Mouse (Mus musculus): ENCODE results near the gene Arfgef3. TPM values are rescaled to one million over a fixed set of nuclear protein-coding genes. Genes with fewer than 3 reads are reported as not detected.
A peak's percentile ranks its signal among the peaks of the same experiment; 100 is the strongest.

Gene Arfgef3
- polyA plus RNA-seq (2016; fragmentation: Nextera tagmentation; extraction: Ambion mirVana): 0.16 and 0.49 TPM in 2 replicates

GRCm38 (mm10) chr10:18743286-18744142, at the start of gene Arfgef3:
Gene Arfgef3 (minus strand): TSS chr10:18743949.
- H3K27me3 ChIP-seq (ENCODE audit: insufficient read depth, poor library complexity, severe bottlenecking): peaks cover 37% of the 10 kb centered on the region; the same call in 1 of the 2 replicates
- WGBS: 4% methylated on average over 50 of the region's 50 CpGs
- H3K36me3 ChIP-seq: no peaks in the 10 kb centered on the region
- H3K27ac ChIP-seq: peak within 1 kb of the TSS; percentile 71
- peaks cover 9% of the 10 kb centered on the region; the same call in 1 of the 2 replicates for H3K4me1 ChIP-seq
- no peaks in the 10 kb centered on the region for H3K9me3 ChIP-seq
- peak within 1 kb of the TSS; percentile 70 for H3K4me3 ChIP-seq
- no peak for DNase-seq (ENCODE audit: low spot score)

GRCm38 (mm10) chr10:18790063-18790462, 46.3 kb upstream of the Arfgef3 start:
- Histone ChIP-seq H3K27ac (no peak overlapping the region), H3K4me1 (no peaks in the 10 kb centered on the region), H3K36me3 (no peaks in the 10 kb centered on the region), H3K27me3 (ENCODE audit: insufficient read depth, poor library complexity, severe bottlenecking) (no peaks in the 10 kb centered on the region), H3K9me3 (no peaks in the 10 kb centered on the region), H3K4me3 (no peak overlapping the region)
- 91% methylated on average over 4 of the region's 4 CpGs for WGBS
- DNase-seq (ENCODE audit: low spot score): no peak

GRCm38 (mm10) chr10:18788601-18789000, 44.9 kb upstream of the Arfgef3 start:
- no peaks in the 10 kb centered on the region for H3K9me3 ChIP-seq
- no peak for DNase-seq (ENCODE audit: low spot score)
- H3K4me3 ChIP-seq: no peak overlapping the region
- no peaks in the 10 kb centered on the region for H3K36me3 ChIP-seq
- no peaks in the 10 kb centered on the region for H3K4me1 ChIP-seq
- no peak overlapping the region for H3K27ac ChIP-seq
- no peaks in the 10 kb centered on the region for H3K27me3 ChIP-seq (ENCODE audit: insufficient read depth, poor library complexity, severe bottlenecking)
- 40% methylated on average over 1 of the region's 1 CpGs for WGBS

GRCm38 (mm10) chr10:18786693-18787092, 42.9 kb upstream of the Arfgef3 start, which contains the start of gene Gm4922:
Gene Gm4922 (minus strand): TSS chr10:18786793.
- H3K4me3 ChIP-seq: no peak within 1 kb of the TSS
- H3K36me3 ChIP-seq: no peaks in the 10 kb centered on the region
- no peaks in the 10 kb centered on the region for H3K4me1 ChIP-seq
- no peak within 1 kb of the TSS for H3K27ac ChIP-seq
- DNase-seq (ENCODE audit: low spot score): no peak
- no peaks in the 10 kb centered on the region for H3K9me3 ChIP-seq
- no peaks in the 10 kb centered on the region for H3K27me3 ChIP-seq (ENCODE audit: insufficient read depth, poor library complexity, severe bottlenecking)
- WGBS: 76% methylated on average over 1 of the region's 1 CpGs

DNA sequence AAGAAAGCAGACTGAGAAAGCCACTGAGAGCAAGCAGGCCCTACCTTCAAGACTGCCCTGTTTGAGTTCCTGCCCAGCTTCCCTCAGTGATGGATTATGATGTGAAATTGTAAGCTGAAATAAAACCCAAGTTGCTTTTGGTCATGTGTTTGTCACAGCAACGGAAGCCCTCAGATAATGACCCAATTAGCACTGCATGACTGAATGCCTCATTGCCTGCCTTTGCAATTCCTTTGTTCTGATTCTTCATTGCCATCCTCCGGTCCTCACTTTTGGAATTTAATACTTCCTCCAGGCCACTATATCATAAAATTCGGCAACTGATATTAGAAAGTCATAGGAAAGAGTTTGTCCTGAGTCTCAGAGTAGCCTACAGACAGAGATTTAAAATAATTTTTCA, 33.8 kb upstream of the Arfgef3 start:
- H3K36me3 ChIP-seq: no peaks in the 10 kb centered on the region
- H3K27me3 ChIP-seq (ENCODE audit: insufficient read depth, poor library complexity, severe bottlenecking): no peaks in the 10 kb centered on the region
- DNase-seq (ENCODE audit: low spot score): no peak
- no peak overlapping the region for H3K27ac ChIP-seq
- no peak overlapping the region for H3K4me3 ChIP-seq
- peaks cover 3% of the 10 kb centered on the region; the same call in 1 of the 2 replicates for H3K4me1 ChIP-seq
- WGBS: 76% methylated on average over 3 of the region's 3 CpGs
- no peaks in the 10 kb centered on the region for H3K9me3 ChIP-seq

DNA sequence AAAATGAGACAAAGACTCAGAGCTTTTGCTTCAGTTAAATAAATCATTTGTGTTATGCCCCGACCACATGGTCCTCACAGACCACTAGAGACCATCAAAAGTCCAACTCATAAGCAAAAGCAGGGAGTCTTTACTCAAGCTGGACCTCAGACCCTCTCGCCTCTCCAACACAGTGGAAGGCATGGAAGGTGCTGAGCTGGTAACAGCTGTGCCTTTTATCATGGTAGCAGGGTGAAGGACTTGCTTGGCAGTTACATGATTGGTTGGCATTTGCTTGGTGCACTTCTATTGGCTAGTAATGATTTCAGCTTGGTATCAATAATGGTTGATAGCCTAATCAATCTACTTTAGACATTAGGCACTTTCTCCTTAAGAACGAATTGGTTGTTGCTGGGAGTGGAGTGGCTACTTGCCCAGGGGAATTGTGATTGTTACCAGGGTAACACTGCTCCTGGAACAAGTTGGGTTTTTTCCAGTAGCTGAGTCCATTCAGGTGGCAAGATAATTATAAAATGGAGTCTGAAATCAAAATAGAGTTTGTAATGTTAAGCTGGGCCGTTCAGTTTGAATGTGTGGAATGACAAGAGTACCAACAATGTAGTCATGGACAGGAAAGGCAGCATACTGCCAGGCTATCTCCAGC, 28.9 kb upstream of the Arfgef3 start:
- H3K27ac ChIP-seq: no peak overlapping the region
- H3K9me3 ChIP-seq: no peaks in the 10 kb centered on the region
- H3K4me3 ChIP-seq: no peak overlapping the region
- 65% methylated on average over 4 of the region's 4 CpGs for WGBS
- no peaks in the 10 kb centered on the region for H3K27me3 ChIP-seq (ENCODE audit: insufficient read depth, poor library complexity, severe bottlenecking)
- DNase-seq (ENCODE audit: low spot score): no peak
- no peaks in the 10 kb centered on the region for H3K36me3 ChIP-seq
- peaks cover 3% of the 10 kb centered on the region; the same call in 1 of the 2 replicates for H3K4me1 ChIP-seq

- no peak overlapping the region for H3K4me3 ChIP-seq
- no peaks in the 10 kb centered on the region for H3K9me3 ChIP-seq
- H3K36me3 ChIP-seq: no peaks in the 10 kb centered on the region
- peaks cover 3% of the 10 kb centered on the region; the same call in 1 of the 2 replicates for H3K4me1 ChIP-seq
- H3K27me3 ChIP-seq (ENCODE audit: insufficient read depth, poor library complexity, severe bottlenecking): no peaks in the 10 kb centered on the region
- no peak overlapping the region for H3K27ac ChIP-seq
- WGBS: 45% methylated on average over 5 of the region's 5 CpGs
- DNase-seq (ENCODE audit: low spot score): no peak
Measured at GRCm38 (mm10) chr10:18769909-18770308, 26.2 kb upstream of the Arfgef3 start.

DNA sequence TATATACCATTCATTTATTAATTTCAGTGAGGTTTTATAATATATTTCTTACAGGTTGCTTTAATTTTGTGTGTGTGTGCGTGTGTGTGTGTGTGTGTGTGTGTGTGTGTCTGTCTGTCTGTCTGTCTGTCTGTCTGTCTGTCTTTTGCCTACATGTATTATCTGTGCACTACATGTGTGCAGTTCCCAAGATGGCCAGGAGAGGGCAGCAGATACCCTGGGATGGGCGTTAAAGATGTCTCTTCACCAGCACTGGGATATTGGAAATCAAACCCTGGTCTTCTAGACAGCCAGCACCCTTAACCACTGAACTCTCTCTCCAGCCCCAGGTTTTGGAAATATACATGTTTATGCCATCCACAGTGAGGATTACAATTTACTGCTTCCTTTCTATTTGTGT, 16.5 kb upstream of the Arfgef3 start:
- WGBS: 22% methylated on average over 2 of the region's 2 CpGs
- no peaks in the 10 kb centered on the region for H3K9me3 ChIP-seq
- DNase-seq (ENCODE audit: low spot score): no peak
- H3K36me3 ChIP-seq: no peaks in the 10 kb centered on the region
- H3K27ac ChIP-seq: no peak overlapping the region
- no peaks in the 10 kb centered on the region for H3K4me1 ChIP-seq
- no peaks in the 10 kb centered on the region for H3K27me3 ChIP-seq (ENCODE audit: insufficient read depth, poor library complexity, severe bottlenecking)
- H3K4me3 ChIP-seq: no peak overlapping the region

DNA sequence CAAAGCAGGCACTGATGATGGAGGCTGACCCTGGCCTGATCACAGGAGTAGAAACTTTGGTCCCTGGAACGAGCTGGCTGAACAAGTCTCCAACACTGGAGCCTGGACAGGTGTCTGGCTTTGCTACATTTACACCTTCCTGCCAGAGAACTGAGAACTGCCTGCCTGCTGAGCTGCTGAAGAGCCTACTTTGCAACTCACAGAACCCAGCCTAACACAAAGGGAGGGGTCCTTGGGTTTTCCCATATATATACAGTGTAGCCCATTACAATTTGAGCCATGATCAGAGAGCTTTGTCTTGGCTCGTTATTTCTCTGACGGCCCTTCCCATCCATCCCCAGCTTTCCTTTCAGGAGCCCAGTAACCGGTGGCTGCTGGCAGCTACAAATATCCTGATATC, 6.3 kb upstream of the Arfgef3 start:
- peaks cover 4% of the 10 kb centered on the region; the same call in 1 of the 2 replicates for H3K27me3 ChIP-seq (ENCODE audit: insufficient read depth, poor library complexity, severe bottlenecking)
- DNase-seq (ENCODE audit: low spot score): no peak
- no peaks in the 10 kb centered on the region for H3K36me3 ChIP-seq
- H3K4me3 ChIP-seq: no peak overlapping the region
- no peak overlapping the region for H3K27ac ChIP-seq
- no peaks in the 10 kb centered on the region for H3K9me3 ChIP-seq
- no peaks in the 10 kb centered on the region for H3K4me1 ChIP-seq
- WGBS: 69% methylated on average over 4 of the region's 4 CpGs

GRCm38 (mm10) chr10:18742086-18742485, 1.7 kb downstream of the Arfgef3 start:
- H3K36me3 ChIP-seq: no peaks in the 10 kb centered on the region
- H3K4me3 ChIP-seq: no peak overlapping the region
- no peaks in the 10 kb centered on the region for H3K9me3 ChIP-seq
- H3K27me3 ChIP-seq (ENCODE audit: insufficient read depth, poor library complexity, severe bottlenecking): peaks cover 37% of the 10 kb centered on the region; the same call in 1 of the 2 replicates
- H3K4me1 ChIP-seq: peaks cover 9% of the 10 kb centered on the region; the same call in 1 of the 2 replicates
- no peak overlapping the region for H3K27ac ChIP-seq
- DNase-seq (ENCODE audit: low spot score): no peak
- 84% methylated on average over 6 of the region's 6 CpGs for whole genome bisulfite sequencing

GRCm38 (mm10) chr10:18741024-18741423, 2.7 kb downstream of the Arfgef3 start:
- DNase-seq (ENCODE audit: low spot score): no peak
- H3K36me3 ChIP-seq: no peaks in the 10 kb centered on the region
- H3K4me1 ChIP-seq: peaks cover 9% of the 10 kb centered on the region; the same call in 1 of the 2 replicates
- 77% methylated on average over 8 of the region's 8 CpGs for WGBS
- H3K9me3 ChIP-seq: no peaks in the 10 kb centered on the region
- no peak overlapping the region for H3K4me3 ChIP-seq
- H3K27ac ChIP-seq: no peak overlapping the region
- H3K27me3 ChIP-seq (ENCODE audit: insufficient read depth, poor library complexity, severe bottlenecking): peaks cover 37% of the 10 kb centered on the region; the same call in 1 of the 2 replicates

- no peaks in the 10 kb centered on the region for H3K27me3 ChIP-seq (ENCODE audit: insufficient read depth, poor library complexity, severe bottlenecking)
- WGBS: 88% methylated on average over 1 of the region's 1 CpGs
- no peaks in the 10 kb centered on the region for H3K4me1 ChIP-seq
- H3K9me3 ChIP-seq: no peaks in the 10 kb centered on the region
- H3K36me3 ChIP-seq: no peaks in the 10 kb centered on the region
- H3K4me3 ChIP-seq: no peak overlapping the region
- no peak overlapping the region for H3K27ac ChIP-seq
- no peak for DNase-seq (ENCODE audit: low spot score)
Measured at GRCm38 (mm10) chr10:18728548-18728947, 15.2 kb downstream of the Arfgef3 start.

- 85% methylated on average over 4 of the region's 4 CpGs for WGBS
- Histone ChIP-seq H3K27me3 (ENCODE audit: insufficient read depth, poor library complexity, severe bottlenecking) (no peaks in the 10 kb centered on the region), H3K4me1 (no peaks in the 10 kb centered on the region), H3K27ac (no peak overlapping the region), H3K36me3 (no peaks in the 10 kb centered on the region), H3K9me3 (no peaks in the 10 kb centered on the region), H3K4me3 (no peak overlapping the region)
- DNase-seq (ENCODE audit: low spot score): no peak
Measured at GRCm38 (mm10) chr10:18711436-18711835, 32.3 kb downstream of the Arfgef3 start.

Measured in heart, embryonic 10.5 days (tissue).